Mouse (Mus musculus): ENCODE results near the gene Foxc1. TPM values are rescaled to one million over a fixed set of nuclear protein-coding genes. Genes with fewer than 3 reads are reported as not detected.

Foxc1 gene
- total RNA-seq, 2 experiments from 2014 or later = 0.75 to 0.88 TPM

- no peak for DNase-seq (ENCODE audit: low spot score)
These were observed 22.0 kb downstream of the Foxc1 start for GRCm38 (mm10) chr13:31828446-31828845.

- no peak for DNase-seq (ENCODE audit: low spot score)
These were observed 23.9 kb downstream of the Foxc1 start for GRCm38 (mm10) chr13:31830332-31830731.

DNA sequence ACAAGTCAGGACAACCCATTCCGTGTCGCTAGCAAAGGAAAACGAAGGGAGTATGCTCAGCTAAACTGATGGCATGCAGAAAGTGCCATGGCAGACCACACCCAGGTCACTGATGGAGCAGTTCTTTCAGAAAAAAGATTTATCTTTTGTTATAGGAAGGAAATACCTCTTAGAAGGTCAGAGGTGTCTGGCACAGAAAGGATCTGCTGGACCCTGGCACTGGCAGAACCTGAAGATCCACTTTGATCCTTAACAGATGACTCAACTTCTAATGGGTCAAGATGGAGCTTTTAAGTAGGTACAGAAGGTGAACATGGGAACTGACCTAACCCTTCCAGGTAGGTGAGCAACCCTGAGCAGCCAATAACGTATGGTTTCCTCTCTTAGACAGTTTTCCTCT lies 29.4 kb downstream of the Foxc1 start:
- no peak for DNase-seq (ENCODE audit: low spot score)

- no peak for DNase-seq (ENCODE audit: low spot score)
These were observed 43.0 kb downstream of the Foxc1 start for GRCm38 (mm10) chr13:31849258-31849971.

GRCm38 (mm10) chr13:31853564-31853963 lies 47.1 kb downstream of the Foxc1 start:
- no peak for DNase-seq (ENCODE audit: low spot score)

DNA sequence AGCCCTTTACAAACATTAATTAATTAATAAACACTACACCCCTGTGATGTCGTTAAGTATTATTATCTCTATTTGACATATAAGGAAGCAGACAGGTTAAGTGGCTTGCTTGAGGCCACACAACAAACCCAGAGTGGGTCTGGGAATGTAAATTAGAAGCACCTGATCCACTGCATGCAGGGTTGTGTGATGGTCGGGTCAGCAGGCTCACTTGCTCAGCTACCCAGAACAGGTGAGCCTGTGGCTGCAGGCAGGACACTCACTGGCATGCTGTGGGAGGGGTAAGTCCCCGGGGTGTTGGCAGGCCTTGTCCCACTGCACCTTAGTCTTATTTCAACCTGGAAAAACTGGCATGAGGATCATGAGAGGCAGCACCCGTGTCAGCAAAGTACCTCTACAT lies 47.6 kb downstream of the Foxc1 start:
- DNase-seq (ENCODE audit: low spot score) = no peak

- no peak for DNase-seq (ENCODE audit: low spot score)
These were observed 53.8 kb downstream of the Foxc1 start for GRCm38 (mm10) chr13:31860200-31860599.

Other genes starting within 250 kb of the Foxc1 start
- gene A530084C06Rik, start 247.3 kb upstream of the Foxc1 start, total RNA-seq (2021) = not detected
- gene Foxf2, start 180.8 kb upstream of the Foxc1 start, total RNA-seq (2021) = under 1 TPM; 0.09 to 0.24 TPM